Mouse (Mus musculus) stomach, postnatal 0 days (tissue): Measurements from ENCODE around the gene Rnf135. TPM values are rescaled to one million over a fixed set of nuclear protein-coding genes. Genes with fewer than 3 reads are reported as not detected.

Experiments
- ATAC-seq: fragments of 200-750 bp; cut with Nextera tagmentation; 2 replicates; pipeline ENCODE4 v1.8.0; 2017; ENCODE audit not compliant: low FRiP score, low TSS enrichment
- DNase-seq: peaks from one replicate; pipeline ENCODE4 v3.0.0-alpha.2; 2016; ENCODE audit warnings: low spot score
- H3K27ac ChIP-seq: fragments of 300-500 bp; sonication (generic); replicated peaks from 2 replicates; pipeline ENCODE4 v1.5.1; 2014; ENCODE audit warnings: mild to moderate bottlenecking, control low read depth
- H3K27me3 ChIP-seq: fragments of 300-500 bp; sonication (generic); 2 replicates; pipeline ENCODE4 v1.6.1; 2014; ENCODE audit warnings: low read length; ENCODE audit not compliant: control insufficient read depth, insufficient read depth
- H3K36me3 ChIP-seq: fragments of 300-500 bp; sonication (generic); 2 replicates; pipeline ENCODE4 v1.6.1; 2014; ENCODE audit warnings: low read length, mixed read lengths; ENCODE audit not compliant: control insufficient read depth, insufficient read depth
- H3K4me1 ChIP-seq: fragments of 300-500 bp; sonication (generic); replicated peaks from 2 replicates; pipeline ENCODE4 v1.6.1; 2014; ENCODE audit warnings: antibody characterized with exemption; ENCODE audit not compliant: control insufficient read depth, insufficient read depth
- H3K4me2 ChIP-seq: fragments of 300-500 bp; sonication (generic); replicated peaks from 2 replicates; pipeline ENCODE4 v1.6.1; 2014; ENCODE audit warnings: low read depth, mild to moderate bottlenecking, control low read depth, moderate library complexity
- H3K4me3 ChIP-seq: fragments of 300-500 bp; sonication (generic); 2 replicates; pipeline ENCODE4 v1.5.1; 2014; ENCODE audit warnings: low read depth, low read length, control low read depth
- H3K9ac ChIP-seq: fragments of 300-500 bp; sonication (generic); 2 replicates; pipeline ENCODE4 v1.6.1; 2014; ENCODE audit warnings: mild to moderate bottlenecking, low read length, control low read depth, mixed read lengths
- H3K9me3 ChIP-seq: fragments of 300-500 bp; sonication (generic); 2 replicates; pipeline ENCODE4 v1.6.1; 2016; ENCODE audit warnings: low read length; ENCODE audit not compliant: control insufficient read depth
- CTCF ChIP-seq: IDR thresholded peaks from 2 replicates; pipeline ENCODE4 v1.5.1; 2016; ENCODE audit warnings: antibody characterized with exemption, low read depth, mild to moderate bottlenecking, moderate library complexity
- EP300 ChIP-seq: optimal IDR thresholded peaks from 2 replicates; pipeline ENCODE3; 2016; ENCODE audit warnings: antibody characterized with exemption
- WGBS: fragments of 180-500 bp; shearing (Covaris S2); extraction: QIAGEN DNeasy Blood & Tissue Kit; methylation state at CpG from one replicate; pipeline ENCODE4 v1.1.7; 2014; 5-methylcytosine and 5-hydroxymethylcytosine counted together
- polyA plus RNA-seq: library from polyadenylated mRNA; unstranded; fragments of >200 nt; fragmentation: Nextera tagmentation; extraction: Ambion mirVana; gene quantifications from 2 replicates; pipeline ENCODE4 v1.2.1, GENCODE M21; 2015

Rnf135 gene
- polyA plus RNA-seq, 1 experiment from 2014 or later, result 7.5 TPM

DNA sequence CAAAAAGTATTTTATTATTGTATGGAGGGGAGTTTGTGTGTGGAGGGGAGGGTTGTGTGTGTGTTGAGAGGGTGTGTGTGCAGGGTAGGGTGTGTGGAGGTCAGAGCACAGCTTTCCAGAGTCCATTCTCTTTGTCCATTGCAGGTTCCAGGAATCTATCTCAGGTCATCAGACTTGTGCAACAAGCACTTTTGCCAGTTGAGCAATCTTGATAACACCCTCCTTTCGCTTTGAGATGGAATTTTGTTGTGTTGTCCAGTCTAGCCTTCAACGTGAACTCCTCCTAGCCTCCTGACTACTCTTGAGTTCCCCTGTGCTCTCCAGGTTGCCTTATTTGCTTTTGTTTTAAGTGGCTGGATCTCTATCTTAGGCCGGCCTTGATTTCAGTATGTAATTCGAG, 6.6 kb downstream of the Rnf135 start:
- H3K4me3 ChIP-seq, result no peak overlapping the region
- H3K4me1 ChIP-seq, result no peaks in the 10 kb centered on the region
- no peaks in the 10 kb centered on the region for H3K9me3 ChIP-seq
- ATAC-seq (no peak), DNase-seq (no peak)
- no peak overlapping the region for H3K4me2 ChIP-seq
- no peak overlapping the region for H3K27ac ChIP-seq
- peaks cover 11% of the 10 kb centered on the region for H3K36me3 ChIP-seq
- H3K9ac ChIP-seq, result no peak overlapping the region
- TF ChIP-seq EP300 (no peak), CTCF (no peak)
- H3K27me3 ChIP-seq, result no peaks in the 10 kb centered on the region
- 48% methylated on average over 4 of the region's 4 CpGs for WGBS

DNA sequence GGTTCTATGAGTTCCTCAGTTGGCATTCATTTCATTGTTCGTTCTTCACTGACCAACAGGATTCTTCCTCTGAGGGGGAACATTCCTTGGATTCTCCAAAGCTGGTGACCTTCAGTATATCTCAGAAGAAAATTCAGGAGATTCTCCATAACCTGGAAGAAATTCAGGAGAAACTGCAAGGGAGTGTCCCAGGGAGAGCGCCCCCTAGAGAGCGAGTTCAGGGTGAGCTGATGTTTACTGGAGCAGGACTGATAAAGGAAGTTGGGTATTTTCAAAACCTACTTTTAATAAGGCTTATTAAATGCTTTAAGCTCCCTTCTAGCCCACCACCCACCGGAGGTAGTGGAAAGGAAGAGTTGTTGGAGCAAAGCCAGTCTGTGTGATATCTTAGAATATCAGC, 10.2 kb downstream of the Rnf135 start:
- no peak for DNase-seq
- peaks cover 11% of the 10 kb centered on the region for H3K36me3 ChIP-seq
- no peaks in the 10 kb centered on the region for H3K9me3 ChIP-seq
- H3K4me2 ChIP-seq, result no peak overlapping the region
- H3K4me1 ChIP-seq, result no peaks in the 10 kb centered on the region
- no peaks in the 10 kb centered on the region for H3K27me3 ChIP-seq
- H3K4me3 ChIP-seq, result no peak overlapping the region
- H3K9ac ChIP-seq, result no peak overlapping the region
- 66% methylated on average over 4 of the region's 4 CpGs for WGBS
- no peak overlapping the region for H3K27ac ChIP-seq
- TF ChIP-seq EP300 (no peak), CTCF (peak; percentile 33)
- ATAC-seq, result no peak

DNA sequence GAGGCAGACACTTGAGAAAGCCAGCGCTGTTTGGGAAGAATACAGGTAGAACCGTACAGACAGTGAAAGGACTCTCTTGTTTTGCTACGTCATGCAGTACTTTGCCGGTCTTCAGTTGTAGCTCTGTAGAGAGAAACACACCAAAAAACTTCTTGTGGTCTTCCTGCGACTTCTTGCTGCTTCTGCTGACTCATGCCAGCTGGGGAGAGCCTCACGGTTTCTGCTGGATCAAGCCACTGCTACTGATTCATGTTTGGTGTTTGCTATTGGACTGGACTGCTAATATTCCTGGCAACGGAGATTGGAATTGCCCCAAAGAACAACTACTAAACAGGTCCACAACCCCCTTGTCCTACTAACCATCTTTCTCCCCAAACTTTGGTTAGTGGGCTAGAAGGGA, 12.7 kb downstream of the Rnf135 start:
- peaks cover 7% of the 10 kb centered on the region for H3K36me3 ChIP-seq
- TF ChIP-seq EP300, result no peak
- no peak for TF ChIP-seq CTCF
- H3K27ac ChIP-seq, result no peak overlapping the region
- ATAC-seq, result no peak
- WGBS, result 87% methylated on average over 7 of the region's 7 CpGs
- no peak overlapping the region for H3K4me3 ChIP-seq
- H3K4me2 ChIP-seq, result no peak overlapping the region
- H3K4me1 ChIP-seq, result no peaks in the 10 kb centered on the region
- no peaks in the 10 kb centered on the region for H3K9me3 ChIP-seq
- H3K9ac ChIP-seq, result no peak overlapping the region
- DNase-seq, result no peak
- no peaks in the 10 kb centered on the region for H3K27me3 ChIP-seq

DNA sequence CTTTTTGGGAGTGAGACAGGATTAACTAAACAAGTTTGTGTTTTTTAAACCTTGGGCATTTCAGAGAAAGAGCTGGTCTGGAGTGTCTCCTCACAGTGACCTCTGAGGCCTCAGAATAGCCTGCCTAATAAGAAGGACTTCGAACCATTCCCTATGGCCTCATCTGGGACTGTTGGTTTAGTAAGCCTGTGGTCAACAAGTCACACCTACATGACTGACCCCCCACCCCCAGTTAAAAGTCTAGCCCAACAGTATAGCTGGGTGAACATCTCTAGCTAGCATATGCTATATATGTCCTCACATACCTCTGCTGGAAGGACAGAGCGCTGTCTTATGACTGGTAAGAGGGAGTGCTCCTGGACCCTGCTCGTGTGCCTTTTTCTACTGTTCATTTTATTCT, 15.7 kb downstream of the Rnf135 start:
- no peaks in the 10 kb centered on the region for H3K4me1 ChIP-seq
- DNase-seq (no peak), ATAC-seq (no peak)
- no peak overlapping the region for H3K27ac ChIP-seq
- no peak overlapping the region for H3K9ac ChIP-seq
- no peak overlapping the region for H3K4me3 ChIP-seq
- H3K36me3 ChIP-seq, result peaks cover 3% of the 10 kb centered on the region
- H3K4me2 ChIP-seq, result no peak overlapping the region
- H3K9me3 ChIP-seq, result no peaks in the 10 kb centered on the region
- TF ChIP-seq EP300 (no peak), CTCF (no peak)
- no peaks in the 10 kb centered on the region for H3K27me3 ChIP-seq
- 89% methylated on average over 3 of the region's 3 CpGs for WGBS

DNA sequence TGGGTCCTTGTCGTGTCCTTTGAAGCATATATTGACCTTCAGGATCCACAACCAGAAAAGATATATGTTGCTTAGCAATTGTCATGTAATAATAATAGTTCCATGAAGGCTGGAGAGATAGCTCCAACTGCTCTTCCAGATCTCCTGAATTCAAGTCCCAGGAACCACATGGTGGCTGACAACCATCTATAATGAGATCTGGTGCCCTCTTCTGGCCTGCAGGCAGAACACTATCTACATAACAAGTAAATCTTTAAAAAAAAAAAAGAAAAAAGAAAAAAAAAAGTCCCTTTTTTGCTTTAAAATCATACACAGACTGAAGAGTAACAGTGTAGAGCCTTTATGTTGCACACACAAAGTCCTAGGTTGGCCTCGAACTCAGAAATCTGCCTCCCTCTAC, 16.1 kb downstream of the Rnf135 start:
- no peaks in the 10 kb centered on the region for H3K27me3 ChIP-seq
- WGBS, result 96% methylated on average over 2 of the region's 2 CpGs
- no peak overlapping the region for H3K9ac ChIP-seq
- ATAC-seq (no peak), DNase-seq (no peak)
- no peak overlapping the region for H3K4me2 ChIP-seq
- no peaks in the 10 kb centered on the region for H3K36me3 ChIP-seq
- no peak overlapping the region for H3K27ac ChIP-seq
- H3K9me3 ChIP-seq, result no peaks in the 10 kb centered on the region
- no peaks in the 10 kb centered on the region for H3K4me1 ChIP-seq
- H3K4me3 ChIP-seq, result no peak overlapping the region
- TF ChIP-seq CTCF, result peak; percentile 58
- TF ChIP-seq EP300, result no peak

DNA sequence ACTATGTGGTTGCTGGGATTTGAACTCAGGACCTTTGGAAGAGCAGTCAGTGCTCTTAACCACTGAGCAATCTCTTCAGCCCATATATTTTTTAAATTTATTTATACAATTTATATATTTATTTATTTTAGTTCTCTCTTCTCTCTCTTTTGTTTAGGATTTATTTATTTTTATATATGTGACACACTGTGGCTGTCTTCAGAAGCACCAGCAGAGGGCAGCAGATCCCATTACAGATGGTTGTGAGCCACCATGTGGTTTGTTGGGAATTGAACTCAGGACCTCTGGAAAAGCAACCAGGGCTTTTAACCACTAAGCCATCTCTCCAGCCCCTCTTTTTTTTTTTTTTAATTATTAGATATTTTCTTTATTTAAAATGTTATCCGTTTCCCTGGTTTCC, 16.7 kb downstream of the Rnf135 start:
- TF ChIP-seq EP300, result no peak
- peak; percentile 70 for TF ChIP-seq CTCF
- DNase-seq (no peak), ATAC-seq (no peak)
- Histone ChIP-seq H3K4me2 (no peak overlapping the region), H3K4me1 (no peaks in the 10 kb centered on the region), H3K9ac (no peak overlapping the region), H3K27me3 (no peaks in the 10 kb centered on the region), H3K36me3 (no peaks in the 10 kb centered on the region), H3K9me3 (no peaks in the 10 kb centered on the region), H3K4me3 (no peak overlapping the region), H3K27ac (no peak overlapping the region)
- 70% methylated on average over 1 of the region's 1 CpGs for WGBS
